Mouse (Mus musculus) R1 (cell line): ENCODE measurements at regions not wholly inside any gene's neighbourhood (a gene's known extent, or its start where the extent isn't known, plus 50 kb on each side); places are given as distances from the start of the nearest gene placed in this dataset.

Experiments
- DNase-seq: peaks from one replicate; pipeline ENCODE4 v3.0.0-alpha.2; 2018; ENCODE audit warnings: low read depth, low spot score

- DNase-seq = peak; percentile 54
Observed at GRCm38 (mm10) chr11:91749322-91749721, 172.0 kb upstream of the Kif2b start.
